Mouse (Mus musculus) brain, embryonic 14.5 days (tissue): Measurements from ENCODE around the gene Map4k4.

ENCODE experiments used
- CTCF ChIP-seq: fragments of 200-500 bp; IDR thresholded peaks from 2 replicates; pipeline ENCODE4 v1.5.1; 2012; ENCODE audit warnings: inconsistent platforms, mild to moderate bottlenecking, moderate library complexity, borderline replicate concordance; ENCODE audit not compliant: insufficient read depth, insufficient read length; ENCODE audit errors: extremely low read depth
- POLR2A ChIP-seq: fragments of 200-500 bp; IDR thresholded peaks from 2 replicates; pipeline ENCODE4 v1.6.1; 2012; ENCODE audit warnings: mild to moderate bottlenecking, inconsistent platforms, borderline replicate concordance; ENCODE audit not compliant: poor library complexity, insufficient read depth, insufficient read length, severe bottlenecking; ENCODE audit errors: extremely low read depth

DNA sequence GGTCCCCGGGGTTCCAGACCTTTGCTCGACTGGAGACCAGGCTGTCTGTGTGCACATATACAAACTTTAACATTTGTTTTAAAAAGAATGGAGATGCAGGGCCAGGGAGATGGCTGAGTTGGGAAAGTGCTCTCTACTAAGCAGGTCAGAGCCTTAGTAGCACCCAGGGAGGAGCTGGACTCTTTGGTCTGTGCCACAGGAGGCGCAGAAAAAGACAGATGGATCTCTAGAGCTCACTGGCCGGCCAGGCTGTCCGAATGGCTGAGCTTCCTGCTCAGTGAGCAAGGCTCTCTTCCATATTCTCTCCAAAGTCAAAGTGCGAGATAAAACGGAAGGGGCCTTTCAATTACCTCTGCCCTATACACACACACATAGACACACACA, 33.6 kb upstream of the Map4k4 start:
- TF ChIP-seq POLR2A: no peak
- no peak for TF ChIP-seq CTCF
